Mouse (Mus musculus) ES-CJ7 (cell line): ENCODE measurements at regions not wholly inside any gene's neighbourhood (a gene's known extent, or its start where the extent isn't known, plus 50 kb on each side); places are given as distances from the start of the nearest gene placed in this dataset.

Experiments used
- DNase-seq: peaks from one replicate; pipeline ENCODE4 v3.0.0; 2011; ENCODE audit warnings: low read depth, low spot score

DNA sequence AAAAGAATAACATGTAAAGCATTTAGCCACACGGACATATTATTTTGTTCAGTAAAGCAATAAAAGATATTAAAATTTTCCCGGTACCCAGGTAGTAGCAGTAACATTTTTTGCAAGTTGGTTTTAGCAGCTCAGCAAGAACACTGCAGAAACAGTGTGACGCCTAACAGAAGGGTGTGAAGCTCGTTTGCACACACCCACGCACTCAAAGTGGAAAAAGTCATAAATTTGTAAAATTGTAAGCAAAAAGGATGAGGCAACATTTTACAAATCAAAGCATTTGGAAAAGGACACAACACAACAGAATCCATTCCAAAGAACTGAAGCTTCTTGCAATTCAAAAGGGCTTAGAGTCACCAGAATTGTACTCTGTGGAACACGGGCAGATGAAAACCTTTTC is 1053.6 kb upstream of the Celf2 start:
- no peak for DNase-seq

DNA sequence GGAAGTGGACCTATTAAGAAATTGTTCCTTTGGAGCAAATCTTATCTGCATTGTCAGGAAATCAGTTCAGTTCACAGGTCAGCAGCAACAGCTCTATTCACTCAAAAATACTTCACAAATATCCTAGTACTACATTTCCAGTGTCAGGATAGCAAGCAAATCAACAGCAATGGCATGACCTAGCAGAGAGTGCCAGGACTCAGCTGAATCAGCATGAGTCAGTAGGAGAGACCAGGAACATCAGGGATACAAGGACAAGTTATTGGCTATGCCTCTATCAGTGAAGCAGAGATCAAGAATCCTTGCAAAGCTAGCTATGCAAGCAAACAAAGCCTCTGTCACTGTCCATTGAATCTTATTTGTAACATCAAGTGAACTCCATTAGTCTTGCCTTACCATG is 1036.8 kb upstream of the Celf2 start:
- DNase-seq, result no peak

DNA sequence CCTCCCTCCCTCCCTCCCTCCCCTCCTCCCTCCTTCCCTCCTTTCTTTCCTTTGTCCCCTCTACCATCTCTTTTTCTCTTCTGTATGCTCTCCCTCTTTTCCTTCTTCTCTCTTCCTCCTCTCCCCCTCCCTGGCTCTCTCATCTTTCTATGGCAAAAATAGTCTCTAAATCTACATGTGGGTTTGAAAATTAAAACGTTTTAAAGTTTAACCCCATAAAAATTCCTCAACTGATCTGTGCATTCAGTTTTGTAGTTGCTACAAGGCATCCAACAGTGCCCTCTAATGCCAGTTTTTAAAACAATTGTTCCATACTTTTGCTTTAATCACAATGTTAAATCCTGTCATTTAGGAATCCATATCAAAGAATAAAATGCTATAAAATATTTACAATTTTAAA is 1027.5 kb upstream of the Celf2 start:
- no peak for DNase-seq

DNA sequence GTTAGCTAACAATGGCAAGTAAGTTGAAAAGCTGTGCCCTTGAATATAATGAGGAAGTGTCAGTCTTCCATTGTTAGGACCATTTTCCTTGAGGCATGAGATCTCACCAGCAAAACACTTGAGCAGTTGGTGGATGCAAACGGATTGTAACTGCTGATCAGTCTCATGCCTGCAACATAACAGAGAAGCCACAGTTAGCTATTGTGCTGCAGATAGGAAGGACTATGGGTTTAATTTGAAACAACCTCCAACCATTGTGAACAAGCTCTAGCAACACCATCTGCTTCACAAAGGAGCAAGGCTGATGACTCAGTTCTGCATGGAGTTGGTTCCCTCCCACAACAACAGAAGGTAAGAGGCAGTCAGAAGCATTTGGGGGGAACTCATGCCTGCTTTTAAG is 989.1 kb upstream of the Celf2 start:
- peak; percentile 71 for DNase-seq

DNA sequence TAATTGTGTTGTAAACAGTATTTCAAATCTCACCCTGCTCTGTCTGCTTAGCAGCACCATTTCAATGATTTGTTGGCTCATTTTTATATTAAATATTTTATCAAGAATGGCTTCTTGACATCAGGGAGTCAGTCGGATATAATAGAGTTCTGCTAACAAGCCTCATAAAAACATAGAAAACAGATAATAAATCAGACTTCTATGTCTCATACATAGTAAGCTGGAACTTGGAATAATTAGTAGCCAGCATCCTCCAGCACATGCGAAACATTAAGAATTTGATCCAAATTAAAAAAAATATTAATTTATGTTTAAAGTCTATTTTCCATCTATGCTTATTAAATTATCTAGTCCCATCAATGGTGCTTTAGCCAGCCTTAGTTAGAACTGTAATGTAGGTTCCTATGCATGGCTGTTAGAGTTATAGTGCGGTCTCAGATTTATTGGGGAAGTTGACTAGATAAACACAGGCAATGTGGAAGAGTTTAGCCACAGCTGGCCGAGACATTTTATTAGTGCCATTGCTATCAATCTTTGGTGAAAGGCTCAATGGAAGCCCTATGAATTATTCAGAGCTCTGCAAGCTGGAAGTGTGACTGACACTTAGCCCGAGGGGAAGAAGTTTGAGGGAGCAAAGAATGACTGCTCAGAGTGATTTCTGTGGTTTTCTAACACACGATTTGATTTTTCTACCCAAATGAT is 968.6 kb upstream of the Celf2 start:
- no peak for DNase-seq

DNA sequence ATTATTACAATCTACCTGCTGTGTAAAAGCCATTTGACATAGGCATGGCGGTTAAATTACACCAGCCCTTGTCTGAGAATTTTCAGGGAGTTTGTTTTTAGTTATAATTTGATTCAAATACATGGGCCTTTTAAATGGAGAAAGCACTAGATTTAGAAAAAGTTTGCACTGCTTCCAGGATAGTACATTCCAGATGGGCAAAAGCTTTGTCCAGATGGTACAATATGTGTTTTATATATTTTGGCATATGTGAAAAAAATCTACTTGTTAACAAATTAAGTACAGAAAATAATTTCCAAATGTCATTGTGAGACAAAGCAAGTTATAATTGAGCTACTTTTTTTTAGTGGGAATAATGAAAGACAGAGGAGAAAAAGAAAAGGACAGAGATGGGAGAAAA is 961.2 kb upstream of the Celf2 start:
- DNase-seq, result no peak

DNA sequence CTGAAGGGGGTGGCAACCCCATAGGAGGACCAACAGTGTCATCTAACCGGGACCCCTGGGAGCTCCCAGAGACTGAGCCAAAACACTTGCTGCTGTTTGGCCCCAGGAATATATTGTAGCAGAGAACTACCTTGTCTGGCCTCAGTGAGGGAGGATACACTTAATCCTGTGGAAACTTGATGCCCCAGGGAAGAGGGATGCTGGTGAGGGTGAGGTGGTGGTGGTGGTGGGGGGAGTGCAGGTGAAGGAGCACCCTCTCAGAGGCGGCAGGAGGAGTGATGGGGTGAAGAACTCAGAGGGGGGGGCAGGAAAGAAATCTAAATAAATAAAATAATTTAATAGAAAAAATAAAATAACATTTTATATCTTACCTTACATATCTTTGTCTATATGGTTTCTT is 959.6 kb upstream of the Celf2 start:
- no peak for DNase-seq

DNA sequence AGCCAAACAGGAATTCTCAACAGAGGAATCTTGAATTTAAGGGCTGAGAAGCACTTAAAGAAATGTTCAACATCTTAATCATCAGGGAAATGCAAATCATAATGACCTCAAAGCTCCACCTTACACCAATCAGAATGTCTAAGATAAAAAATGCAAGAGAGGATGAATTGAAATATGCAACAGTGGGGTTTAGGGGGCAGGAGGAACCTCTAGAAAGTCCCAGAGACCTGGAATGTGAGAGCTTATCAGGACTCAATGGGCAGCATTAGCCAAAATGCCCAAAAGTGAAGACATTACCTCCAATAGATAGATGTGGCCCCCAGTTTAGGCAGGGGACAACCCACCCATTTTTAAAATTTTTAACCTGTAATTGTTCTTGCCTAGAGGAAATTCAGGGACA is 959.0 kb upstream of the Celf2 start:
- DNase-seq, result no peak

DNA sequence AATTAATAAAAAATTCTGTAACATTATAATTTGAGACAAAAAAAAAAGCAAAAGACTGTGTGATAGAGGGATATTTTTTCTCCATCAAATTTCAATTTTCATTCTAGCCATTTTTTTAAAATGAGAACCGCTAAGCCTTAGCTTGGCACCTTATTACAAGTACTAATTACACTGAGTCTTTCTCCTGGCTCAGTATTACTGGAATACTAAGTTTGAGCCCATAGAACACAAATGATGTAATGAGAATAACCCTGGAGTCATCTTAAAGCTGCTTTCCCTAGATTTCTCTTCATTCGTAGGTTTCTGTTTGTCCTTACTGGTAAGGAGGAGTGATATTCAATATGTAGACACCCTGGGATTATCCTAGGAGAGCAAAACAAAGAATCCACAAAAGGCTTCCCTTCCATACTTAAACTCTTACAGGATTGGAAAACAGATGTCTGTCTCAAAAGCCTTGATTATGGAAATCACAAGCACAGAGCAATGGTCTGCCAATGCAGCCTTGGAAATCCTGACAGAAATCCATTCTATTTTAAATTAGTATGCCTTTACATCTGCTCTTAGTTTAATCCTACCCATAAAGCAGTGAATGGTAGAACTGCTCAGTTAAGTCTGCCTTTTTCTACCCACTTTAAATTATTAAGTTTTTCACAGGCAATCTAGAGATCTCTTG is 958.3 kb upstream of the Celf2 start:
- DNase-seq, result no peak

DNA sequence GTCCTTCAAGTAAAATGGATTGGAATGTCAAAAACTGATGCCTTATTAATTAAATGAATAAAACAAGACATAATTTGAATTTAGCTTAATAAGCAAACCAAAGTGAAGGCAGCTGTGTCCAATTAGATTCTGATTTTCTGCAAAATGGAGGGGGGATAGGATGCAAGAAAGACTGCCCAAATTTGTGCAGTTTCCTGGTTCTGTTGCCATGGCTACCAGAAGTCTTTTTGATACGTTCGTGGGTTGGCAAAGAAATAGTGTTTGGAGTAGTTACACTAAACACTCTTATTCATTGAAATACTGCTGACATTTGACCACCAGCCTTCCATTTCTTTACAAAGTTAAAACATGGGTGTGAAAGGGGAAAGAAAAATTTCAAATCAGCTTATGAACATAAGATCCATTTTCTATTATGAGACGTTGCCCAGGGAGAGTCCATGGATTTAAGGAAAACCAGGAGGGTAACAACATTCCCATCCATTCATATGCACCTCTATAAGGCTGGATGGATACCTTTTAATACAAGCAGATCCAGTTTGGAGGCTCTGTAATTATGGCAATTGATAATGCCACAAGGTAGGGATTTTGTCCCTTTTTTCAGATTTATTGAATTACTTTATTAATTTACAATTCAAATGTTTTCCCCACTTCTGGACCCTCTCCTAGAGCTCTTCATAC is 943.3 kb upstream of the Celf2 start:
- no peak for DNase-seq

DNA sequence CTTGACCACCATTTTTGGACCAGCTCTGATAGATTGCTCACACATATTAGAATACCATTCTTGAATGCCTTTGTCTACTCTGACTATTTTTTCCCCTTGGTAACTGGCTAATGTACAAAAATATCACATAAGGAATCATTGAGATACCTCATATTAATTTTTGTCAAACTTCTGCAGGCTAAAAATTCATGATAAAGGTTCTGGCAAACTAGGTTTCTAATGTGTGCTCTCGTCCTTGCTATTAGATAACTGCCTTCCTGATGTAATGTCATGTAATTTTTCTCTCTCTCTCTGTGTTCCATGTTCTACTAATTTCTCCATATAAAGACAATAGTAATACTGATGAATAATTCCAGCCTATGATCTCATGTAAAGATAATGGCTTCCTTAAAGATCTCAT is 931.9 kb upstream of the Celf2 start:
- no peak for DNase-seq

DNA sequence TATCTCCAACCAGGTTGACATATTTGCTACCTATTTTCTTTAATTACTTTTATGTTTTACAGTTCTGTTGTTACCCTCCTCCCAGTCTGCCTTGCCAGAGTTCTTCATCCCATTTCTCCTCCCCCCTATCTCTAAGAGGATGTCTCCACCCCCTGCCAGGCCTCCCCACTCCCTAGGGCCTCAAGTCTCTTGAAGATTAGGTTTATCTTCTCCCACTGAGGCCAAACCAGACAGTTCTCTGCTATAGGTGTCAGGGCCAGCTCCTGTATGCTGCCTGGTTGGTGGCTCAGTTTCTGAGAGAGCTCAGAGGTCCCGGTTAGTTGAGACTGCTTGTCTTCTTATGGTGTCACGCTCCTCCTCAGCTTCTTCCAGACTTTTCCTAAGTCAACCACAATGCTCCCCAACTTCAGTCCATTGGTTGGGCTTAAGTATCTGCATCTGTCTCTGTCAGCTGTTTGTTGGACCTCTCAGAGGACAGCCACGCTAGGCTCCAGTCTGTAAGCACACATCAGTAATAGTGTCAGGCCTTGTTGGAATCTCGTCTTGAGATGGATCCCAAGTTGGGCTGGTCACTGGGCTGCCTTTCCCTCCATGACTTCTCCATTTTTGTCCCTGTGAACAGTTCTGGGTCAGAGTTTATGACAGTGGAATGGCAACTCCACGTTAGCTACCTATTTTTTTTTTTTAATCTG is 920.4 kb upstream of the Celf2 start:
- no peak for DNase-seq

DNA sequence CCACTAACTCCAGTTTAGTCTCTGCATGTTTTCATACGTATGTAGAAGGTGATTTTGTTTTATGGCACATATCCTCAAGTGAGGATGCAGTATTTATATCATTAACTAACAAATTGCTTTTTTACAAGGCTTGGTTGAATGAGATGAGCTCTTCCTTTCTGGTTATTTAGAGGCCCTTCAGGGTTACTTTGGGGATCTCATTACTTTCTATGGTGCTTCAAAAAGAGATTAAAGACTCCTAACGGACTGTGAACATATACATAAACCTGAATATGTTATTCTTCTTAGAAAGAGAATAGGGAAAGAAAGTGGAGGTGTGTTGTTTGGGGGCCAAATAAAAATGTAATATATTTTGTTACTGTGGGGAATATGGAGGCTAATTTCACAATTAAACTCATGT is 918.8 kb upstream of the Celf2 start:
- DNase-seq, result no peak

DNA sequence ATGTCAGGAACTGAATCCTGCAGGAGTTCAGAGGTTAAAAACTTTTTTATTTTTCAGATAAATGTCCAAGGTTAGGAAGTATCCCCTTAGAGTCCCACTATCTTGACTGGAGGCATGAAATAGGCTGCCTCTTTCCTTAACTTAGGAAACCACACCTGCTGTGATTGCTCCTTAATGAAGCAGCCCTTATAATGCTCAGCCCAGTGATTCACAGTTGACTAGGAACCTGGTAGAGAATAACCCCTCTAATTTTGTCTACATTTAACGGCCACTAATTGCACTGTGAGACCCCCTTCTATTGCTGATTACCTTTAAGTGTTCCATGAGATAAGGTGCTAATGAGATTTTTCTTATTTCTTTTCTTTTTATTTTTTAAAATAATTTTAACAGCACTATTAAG is 918.4 kb upstream of the Celf2 start:
- DNase-seq, result no peak

DNA sequence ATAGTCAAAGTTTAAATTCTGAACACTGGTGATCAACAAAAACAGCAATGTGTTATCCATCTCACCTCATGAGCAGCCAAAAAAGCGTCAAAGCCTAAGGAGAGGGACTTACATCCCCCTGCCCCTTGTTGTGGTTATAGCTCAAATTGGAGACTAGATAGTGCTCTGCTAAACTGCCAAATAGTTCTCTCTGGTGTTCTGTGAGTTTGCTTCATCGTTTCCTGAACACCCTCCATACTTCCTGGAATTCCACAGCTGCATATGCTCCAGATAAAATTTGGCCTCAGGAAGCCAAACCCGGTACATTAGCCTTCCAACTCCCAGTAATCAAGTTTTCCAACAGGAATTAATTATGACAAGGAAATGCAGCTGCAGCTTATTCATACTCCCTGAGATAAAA is 906.6 kb upstream of the Celf2 start:
- no peak for DNase-seq

DNA sequence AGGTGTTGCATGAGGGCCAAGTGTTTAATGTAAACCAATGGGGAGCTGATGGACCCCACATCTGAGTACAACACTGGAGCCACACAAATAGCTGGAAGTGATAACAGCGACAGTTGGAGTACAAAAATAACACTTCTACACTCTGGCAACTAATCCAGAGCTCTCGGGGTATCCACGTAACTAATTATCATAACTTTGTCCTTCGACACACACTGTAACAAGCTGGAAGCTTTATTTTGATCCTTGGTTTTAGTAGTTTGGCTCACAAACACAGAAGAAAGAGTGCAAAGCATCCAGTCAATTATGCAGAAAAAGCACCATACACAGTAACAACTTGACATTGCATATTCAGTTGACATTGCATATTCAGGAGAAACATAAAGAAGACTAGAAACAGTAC is 884.8 kb upstream of the Celf2 start:
- DNase-seq, result no peak

DNA sequence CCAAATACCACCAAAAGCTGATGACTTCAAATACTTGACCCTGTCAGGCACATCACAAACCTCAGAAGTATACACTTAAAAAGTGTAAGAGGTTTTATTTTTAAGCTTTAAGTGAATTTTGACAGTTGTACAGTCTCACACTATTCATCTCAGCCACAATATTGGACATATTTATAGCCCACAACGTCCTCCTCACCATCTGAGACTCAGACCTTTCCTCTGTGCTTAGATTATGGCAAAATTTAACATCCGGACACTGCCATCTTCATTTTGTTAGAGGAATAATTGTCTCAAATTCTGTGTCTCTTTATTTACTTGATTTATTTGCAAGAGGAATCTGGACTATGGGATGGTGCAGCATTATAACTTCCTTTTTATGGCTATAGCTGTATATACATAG is 880.2 kb upstream of the Celf2 start:
- DNase-seq, result no peak

DNA sequence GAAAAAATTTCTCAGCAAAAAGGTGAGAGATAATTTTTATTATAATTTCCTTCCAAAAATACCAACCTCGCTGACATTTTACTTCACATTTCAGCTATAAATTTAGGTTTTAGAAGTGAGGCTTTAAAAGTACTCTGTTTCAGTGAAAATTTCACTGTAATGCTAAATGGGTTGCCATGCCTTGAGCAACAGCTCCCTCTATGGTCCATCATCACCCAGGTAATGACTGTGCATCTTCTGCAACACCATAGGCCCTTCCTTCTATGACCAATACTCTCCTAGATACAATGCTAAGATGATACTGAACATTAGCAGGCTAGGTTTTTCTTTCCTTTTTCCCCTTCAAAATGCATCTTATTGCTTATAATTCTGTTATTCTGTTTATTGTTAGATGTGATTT is 870.9 kb upstream of the Celf2 start:
- DNase-seq, result peak; percentile 15

DNA sequence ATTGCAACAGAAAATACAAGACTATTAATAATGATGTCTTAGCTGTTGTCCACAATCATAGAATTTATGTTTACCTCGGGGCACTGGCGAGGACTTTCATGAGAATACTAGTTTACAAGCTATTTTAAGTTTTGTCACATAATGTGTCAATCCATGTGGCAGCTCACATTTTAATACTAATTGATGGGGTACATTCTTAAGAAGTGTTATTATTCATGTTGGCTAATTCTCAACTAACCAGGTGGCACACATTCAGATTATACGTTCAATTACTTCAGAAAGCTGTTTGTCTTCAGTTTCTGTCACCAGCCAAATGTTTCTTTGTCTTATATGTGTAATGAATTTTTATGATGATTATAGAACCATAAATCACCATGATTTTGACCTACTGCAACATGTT is 870.2 kb upstream of the Celf2 start:
- DNase-seq, result no peak

DNA sequence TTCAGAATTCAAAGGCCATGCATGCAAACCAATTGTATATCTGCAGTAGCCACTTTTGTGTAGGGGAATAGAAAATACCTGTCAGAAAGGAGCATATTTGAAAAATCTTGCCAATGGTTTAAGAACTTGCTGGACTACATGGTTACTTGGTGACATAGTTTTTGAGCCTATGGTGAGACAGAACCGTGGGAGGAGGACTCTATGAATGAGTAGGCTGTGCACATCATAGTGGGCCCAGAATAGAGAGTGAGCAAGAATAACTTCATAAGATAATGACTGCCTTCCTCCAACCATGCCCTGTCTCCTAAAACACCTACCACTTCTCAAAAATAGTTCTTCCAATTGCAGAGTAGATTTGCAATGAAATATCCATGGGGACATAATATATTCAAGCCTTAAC is 838.5 kb upstream of the Celf2 start:
- DNase-seq, result no peak

DNA sequence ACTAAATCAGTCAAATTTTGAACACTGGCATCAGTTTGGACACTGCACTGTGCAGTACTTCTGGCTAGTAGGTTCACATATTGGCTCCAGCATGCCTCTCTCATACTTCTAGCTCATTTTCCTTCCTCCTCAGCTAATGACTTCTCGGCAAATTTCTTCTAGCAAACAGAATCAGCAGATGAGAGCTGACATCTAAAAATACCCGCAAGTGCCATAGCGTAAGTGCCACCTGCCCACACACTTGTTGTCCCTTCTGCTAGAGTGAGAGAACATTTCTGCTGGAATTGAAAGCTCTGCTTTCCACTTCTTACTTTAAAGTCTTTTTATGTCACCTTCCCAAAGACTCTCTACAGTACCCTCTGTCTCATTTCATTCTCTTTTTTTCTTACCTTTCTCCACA is 835.4 kb upstream of the Celf2 start:
- no peak for DNase-seq

DNA sequence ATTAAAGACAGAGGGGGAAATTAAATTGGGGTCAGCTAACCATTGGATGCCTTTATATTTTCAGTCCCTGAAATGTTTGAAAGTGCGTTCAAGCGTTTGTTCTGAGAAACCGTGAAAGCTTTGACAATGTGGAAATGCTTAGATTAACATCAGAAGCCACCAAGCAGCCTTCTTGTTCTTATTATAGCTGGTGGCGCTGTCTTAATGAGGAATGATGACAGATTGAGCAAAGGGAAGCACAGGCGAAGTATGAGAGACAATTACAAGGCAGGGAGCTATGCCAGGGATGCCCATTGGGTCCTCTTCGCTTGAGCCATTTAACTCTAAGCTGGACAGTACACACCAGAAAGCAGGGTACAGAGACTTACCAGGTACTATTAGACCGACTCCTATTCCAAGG is 828.9 kb upstream of the Celf2 start:
- DNase-seq, result no peak

DNA sequence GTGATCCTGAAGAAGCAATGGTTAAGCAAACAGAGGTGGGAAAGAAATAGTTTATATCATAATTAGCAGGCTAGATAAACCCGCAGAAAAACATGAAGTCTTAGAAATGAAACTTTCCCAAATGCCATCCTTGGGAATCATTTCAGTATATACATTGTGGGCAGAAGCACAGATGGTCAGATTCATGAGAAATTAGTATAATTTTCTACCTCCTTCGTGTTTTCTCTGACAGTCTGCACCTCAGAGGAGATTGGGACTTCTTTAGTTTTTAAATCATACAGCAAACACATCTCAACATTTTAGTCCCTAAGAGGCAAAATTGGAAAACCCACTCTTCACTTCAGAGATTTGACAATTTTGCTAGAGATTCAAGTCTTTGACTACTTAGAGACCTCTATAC is 786.6 kb upstream of the Celf2 start:
- DNase-seq, result no peak
